Mouse (Mus musculus) cerebellum, postnatal 25 days (tissue): ENCODE data around the gene Prickle1.

Source experiments
- DNase-seq, 2 experiments: peaks; one replicate each; pipeline ENCODE4 v3.0.0; 2021; ENCODE audit warnings: mixed read lengths in 2 of 2

Prickle1 gene

DNA sequence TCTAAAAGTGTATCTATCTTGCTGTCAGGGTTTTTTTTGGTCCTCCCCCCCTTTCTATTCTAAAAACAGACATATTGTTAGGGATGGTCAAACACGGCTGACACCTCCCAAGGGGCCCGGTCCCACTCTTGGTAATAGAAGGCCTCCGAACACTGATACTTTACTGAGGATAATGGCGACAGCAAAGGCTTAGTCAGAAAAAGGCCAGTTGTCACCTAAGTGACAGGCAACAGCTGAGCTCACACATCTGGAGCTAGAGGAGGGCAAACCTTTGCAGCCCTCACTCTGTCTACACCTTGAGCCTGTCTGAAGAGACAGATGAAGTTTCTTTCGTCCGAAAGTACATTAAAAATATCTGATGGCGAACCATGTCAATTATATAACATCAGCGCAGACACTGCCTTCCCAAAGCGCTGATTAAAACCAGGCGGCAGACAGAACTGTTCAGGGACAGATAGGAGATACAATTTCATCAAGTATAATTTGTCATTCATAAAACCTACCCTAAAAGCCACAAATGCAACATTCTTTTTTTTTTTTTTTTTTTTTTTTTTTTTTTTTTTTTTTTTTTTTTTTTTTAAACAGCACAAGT lies 1.3 kb downstream of the Prickle1 start:
- DNase-seq, result no peak

DNA sequence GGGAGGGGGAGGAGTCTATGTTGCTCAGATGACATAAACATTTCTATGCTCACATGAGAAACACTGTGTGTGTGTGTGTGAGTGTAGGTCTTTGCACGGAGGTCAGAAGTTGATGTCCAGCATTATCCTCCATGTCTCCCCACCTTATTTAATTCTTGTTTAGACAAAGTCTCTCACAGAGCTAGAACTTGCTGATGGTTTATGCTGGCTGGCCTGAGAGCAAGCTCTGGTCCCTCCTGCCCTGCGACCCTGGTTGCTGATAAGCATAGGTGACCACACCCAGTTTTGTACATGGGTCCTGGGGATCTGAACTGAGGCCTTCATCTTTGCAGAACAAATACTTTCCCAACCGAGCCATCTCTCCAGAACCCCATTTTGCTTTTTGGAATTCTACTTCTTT lies 3.1 kb downstream of the Prickle1 start:
- DNase-seq, result no peak

DNA sequence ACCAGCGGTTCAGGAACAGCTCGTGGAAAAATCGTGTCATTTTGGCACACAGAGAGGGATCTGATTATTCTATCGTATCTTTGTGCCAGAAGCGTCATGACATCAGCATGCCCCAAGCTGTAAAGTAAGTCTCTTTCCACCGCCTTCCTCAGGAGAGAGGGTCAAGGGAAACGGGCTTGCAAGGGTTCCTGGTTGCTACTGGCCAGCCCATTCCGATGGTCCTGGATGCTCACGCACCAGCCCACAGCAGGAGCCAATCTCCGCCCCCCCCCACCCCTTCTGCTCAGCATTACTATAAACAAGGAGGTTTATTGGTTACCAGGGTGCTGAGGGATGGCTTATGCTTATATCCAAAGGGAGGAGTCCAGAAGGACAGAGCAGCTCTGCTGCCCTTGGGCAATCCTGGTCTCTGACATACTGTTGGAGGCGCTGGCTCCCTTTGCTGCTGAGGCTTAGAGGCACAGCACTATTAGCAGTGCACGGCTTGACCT lies 3.8 kb downstream of the Prickle1 start:
- DNase-seq, result peak; percentile 31 to 44

DNA sequence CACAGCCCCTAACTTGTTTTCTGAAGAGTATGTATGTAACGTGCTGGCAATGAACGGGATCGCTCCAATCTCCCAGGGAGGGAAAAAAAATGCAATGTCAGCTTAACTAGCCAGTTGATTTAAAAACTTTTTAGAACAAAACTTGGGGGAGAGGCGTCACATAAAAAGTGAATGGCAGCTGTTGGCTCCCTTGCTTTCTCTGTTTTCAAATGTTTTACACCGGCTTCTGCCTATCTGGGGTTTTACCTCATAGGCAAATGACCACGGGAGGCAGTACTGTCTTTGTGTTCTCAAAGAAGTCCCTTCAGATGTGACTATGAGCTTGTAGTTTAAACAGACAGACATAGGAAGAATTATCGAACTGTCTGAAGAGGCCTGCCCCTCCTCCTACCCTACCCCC lies 4.3 kb downstream of the Prickle1 start:
- DNase-seq, result no peak

DNA sequence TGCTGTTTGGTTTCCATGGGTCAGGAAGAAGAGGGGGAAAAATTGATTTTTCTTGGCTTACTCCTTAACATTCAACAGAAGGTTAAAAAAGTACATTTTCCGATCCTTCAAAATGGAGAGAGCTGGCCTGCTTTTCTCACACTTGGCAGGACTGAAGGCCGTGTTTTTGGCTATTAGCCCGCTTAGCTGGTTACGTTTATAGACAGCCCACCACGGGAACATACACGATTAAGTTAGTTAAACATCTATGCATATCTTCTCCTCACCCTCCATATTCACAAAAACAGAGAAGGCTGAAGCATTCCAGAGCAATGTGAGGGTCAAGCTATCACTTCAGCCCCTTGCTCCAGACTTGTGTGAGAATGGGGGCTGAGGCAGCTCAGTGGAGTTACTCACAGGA lies 7.3 kb downstream of the Prickle1 start:
- DNase-seq, result no peak

DNA sequence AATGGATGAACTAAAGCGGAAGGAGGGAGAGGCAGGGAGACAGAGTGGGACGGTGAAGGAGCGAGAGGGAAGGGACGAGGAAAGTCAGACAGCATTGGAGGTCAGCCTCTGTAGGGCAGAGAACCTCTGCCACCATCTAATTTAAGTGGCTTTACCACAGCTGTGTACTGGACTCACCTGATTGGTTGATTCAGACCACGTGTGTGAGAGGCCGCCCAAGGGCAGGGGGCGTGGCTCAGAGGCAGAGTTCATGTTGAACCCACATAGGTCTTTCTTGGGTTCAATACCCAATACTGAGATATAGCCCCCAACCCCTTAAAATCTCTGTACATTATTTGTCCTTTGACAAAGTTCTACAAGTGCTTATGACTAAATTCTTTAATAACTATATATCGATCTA lies 8.0 kb downstream of the Prickle1 start:
- DNase-seq, result no peak

DNA sequence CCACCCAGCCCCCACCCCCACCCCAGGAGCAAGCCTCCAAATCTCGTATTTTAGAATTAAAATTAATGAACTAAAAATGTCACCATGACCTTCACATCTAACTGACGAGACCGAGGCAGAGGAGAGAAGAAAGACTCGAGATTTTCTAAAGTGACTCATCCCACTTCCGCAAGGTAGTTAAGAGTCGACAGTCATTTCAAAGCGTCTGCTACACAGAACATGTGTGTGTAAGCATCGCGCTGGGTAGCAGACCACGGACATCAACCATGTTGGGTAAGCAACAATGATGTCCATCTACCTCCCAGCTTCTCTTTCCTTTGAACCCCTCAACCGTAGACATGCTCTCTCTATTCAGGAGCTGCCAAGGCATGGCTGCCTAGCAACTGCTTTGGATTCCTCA lies 12.6 kb downstream of the Prickle1 start:
- DNase-seq, result no peak

DNA sequence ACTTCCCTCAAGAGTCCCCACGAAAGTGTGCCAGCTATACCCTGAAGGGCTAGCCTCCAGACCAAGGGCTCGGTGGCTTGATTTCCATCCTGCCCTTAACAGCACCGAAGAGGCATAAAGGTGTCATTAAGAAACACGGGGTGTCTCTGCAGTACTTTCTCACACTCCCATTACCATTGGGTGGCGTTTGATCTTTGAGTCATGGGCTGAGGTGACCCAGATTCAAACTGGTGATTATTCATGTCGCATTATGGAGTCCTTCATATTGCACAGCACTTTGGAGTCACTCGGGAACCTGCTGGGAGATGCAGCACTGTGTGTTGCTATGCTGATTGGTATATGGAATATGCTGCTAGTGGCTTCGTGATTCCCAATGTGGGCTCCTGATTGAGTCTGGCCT lies 14.0 kb downstream of the Prickle1 start:
- no peak for DNase-seq

DNA sequence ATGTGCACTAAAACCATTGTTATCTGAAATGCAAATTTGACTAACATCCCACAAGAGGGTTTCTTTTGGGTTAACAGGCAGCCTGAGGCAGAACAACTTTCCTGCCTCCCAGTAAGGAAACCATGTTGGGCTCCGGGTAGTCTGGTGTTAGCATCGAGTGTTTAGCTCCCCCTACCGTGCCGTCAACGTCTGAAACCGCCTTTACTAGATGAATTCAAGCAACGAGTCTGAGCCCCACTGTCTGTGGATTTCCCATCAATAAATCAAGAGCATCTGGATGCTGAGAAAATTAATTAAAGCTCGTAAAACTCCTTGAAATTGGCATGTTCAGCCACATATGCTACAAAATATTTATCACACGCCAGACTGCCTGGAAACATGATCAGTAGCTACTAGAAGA lies 15.8 kb downstream of the Prickle1 start:
- DNase-seq, result no peak

DNA sequence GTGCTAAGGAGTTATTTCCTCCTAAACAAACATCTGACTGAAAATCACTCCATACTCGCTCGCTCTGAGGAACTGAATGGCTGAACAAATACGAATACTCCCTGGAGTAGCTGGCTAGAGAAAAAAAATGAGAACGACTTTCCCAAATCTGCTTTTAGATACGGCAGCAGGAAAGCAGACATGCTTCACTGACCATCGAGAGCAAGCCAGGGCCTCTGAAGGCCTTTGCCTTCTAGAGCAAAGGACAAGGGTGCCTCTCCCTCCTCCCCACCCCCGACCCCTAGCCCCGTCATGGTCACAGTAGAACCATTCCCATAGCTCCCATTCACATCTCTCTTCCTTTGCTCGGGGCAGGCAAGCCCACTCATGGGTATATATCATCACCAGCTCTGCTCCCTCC lies 16.6 kb downstream of the Prickle1 start:
- DNase-seq, result no peak

DNA sequence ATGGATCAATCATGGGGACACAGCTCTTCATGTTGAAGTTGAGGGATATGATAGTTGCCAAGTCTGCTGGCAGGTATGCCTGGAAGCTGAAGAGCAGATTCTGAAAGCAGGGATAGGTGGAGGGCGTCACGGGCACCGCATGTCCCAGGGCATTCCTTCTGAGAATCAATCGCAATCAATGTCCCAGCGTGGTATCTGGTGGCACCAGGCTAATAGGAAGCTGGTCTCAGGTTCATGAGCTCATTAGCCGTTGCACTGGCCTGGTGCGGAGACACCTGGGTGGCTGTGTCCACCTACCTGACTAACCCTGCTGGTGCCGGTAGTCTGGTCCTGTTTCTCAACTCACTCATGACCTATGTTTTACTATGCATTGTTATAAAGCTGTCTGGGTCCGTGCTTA lies 19.3 kb downstream of the Prickle1 start:
- no peak for DNase-seq

DNA sequence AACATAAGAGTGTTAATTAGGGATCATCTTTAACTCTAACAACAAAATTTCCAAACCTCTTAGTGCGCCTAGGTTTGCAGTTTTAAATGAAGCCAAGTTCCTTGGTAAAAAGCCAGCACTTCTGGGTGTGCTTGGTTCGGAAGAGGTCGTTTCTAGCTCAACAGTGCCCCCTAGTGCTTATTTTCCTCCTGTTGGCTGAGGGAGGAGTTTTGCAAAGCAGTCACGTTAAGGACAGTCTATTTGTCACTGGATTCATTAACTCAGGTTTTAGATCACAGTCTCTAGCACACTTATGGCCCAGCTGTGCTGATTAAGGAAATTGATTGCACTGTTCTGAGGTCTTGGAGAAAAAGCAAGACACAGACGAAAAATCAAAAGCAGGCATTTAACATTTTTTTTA lies 19.8 kb downstream of the Prickle1 start:
- peak; percentile 70 to 86 for DNase-seq

DNA sequence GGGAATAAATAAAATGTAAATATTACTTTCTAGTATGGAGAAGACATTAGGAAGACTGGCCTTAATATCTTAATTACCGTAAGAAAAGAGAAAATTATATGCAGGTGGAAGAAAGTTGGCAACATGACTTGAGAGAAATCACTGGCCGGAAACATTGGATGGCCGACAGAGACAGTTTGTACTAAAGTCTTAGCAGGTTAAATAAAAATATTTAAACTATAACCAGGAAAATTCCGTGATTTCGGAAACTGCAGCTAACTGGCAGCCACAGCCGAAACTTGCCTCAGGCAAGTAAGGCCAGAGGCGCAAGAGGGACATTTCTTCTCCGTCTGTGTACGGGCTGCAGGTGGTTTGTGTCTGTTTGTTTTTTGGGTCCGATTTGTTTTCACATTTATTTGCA lies 22.8 kb downstream of the Prickle1 start:
- no peak for DNase-seq

DNA sequence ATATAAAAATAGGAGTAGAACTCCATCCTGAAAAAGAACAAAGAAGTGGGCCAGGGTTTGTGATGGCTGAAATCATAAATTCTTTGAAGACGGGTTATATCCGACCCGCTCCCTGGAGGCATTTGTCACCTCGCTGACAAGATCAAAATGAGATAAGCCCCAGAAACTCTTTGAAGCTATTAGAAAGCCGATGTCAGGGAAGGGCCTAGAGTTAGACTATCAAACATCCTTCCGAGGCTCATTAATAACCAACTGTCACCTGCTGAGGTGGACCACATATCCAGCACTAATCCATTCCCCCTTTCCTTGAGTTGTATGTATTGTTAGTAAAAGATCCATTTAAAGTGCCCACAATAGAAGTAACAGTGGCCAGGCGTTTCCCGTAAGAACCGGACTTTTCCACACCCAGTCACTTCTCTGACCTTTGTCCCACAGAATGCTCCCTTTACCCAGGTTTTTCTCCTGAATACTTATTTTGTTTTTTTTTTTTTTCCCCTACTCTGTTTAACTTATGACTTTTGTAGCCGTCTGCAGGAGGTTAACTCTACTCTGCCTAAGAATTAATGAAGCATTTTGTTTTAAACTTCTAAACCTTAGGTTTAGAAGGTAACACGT lies 24.7 kb downstream of the Prickle1 start:
- DNase-seq, result no peak

DNA sequence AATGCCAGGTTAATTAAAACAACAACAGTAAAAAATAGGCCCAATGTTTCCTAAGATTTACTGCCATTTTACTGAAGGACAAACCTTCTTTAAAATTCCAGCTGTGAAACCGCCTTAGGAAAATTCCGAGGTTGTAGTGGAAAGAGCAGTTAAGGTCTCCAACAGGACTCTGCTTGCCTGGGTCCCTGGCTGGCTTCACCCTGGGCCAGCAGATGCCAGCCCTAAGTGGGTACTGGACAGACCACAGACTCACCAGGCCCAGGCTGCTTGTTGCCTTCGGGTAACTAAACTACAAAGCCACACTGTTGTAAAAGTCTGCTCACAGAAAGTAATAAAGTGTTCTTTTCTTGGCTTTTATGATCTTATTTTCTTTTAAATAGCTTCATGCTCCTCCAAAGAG lies 26.8 kb downstream of the Prickle1 start:
- DNase-seq, result no peak

DNA sequence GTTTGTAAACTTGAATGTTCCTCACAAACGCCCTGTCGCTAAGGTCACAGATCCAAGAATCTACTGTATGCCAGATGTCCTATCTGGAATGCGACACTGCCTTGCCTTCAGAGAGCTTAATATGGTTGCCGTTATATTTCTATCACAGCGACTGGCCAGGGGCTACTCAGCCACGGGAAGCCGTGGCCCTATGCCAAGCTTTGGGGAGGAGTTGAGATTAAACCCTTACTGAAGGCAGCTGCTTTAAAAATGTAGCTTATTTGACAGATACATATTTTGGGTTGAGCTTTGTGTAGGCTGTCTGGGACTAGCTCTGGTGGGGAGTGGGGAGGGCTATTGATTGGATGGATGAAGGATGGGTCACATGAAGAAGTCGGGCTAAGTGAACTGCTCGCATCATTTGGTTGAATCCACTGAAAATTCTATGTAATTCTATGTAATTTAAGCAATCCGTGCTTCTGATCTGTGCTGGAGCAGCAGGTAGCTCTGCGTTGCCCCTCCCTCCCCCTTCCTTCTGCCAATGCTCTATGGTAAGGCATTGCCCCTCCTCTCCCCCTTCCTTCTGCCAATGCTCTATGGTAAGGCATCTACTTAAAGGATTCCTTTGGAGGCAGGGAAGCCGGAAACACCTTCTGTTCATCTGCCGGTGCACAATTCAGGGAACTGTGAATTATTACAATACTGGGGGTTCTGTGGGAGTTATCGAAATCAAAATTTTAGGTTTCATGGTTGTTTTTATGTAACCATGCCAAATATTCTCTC lies 28.0 kb downstream of the Prickle1 start:
- DNase-seq, result no peak

DNA sequence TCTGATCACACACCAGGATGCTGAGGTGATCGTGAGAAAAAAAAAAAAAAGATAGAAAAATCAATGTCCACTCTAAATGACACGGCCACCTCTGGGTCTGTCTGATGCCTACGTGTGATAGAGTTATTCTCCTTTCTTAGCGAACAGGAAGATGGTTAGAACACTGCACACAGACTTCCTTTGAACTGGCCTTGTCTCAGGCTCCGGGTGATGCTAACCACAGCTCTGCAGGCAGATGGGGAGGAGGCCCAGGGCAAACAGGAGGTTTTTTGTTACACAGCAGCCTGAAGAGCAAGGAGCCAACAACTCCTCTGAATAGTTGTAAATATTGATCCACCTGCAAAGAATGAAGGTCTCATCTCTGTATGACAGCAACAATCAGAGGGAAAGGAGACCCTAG lies 32.2 kb downstream of the Prickle1 start:
- no peak for DNase-seq

DNA sequence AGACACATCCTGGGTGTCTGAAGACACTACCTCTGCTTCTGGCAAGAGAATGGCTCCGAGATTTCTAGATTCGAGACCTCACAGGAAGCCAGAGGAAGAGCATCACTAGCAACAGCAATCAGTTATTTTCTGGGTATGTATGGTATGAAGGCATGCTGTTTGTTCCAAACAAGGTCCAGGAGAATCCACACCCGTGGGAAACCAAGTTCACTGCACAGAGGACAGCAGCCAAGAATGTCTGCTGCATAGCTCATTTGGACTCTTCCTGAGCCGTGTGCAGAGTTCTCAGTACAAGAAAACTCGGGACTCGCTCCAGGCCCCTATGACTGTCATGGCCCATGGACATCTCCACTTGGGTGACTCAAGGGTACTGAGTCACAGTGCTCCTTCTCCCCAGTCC lies 34.2 kb downstream of the Prickle1 start:
- DNase-seq, result no peak

DNA sequence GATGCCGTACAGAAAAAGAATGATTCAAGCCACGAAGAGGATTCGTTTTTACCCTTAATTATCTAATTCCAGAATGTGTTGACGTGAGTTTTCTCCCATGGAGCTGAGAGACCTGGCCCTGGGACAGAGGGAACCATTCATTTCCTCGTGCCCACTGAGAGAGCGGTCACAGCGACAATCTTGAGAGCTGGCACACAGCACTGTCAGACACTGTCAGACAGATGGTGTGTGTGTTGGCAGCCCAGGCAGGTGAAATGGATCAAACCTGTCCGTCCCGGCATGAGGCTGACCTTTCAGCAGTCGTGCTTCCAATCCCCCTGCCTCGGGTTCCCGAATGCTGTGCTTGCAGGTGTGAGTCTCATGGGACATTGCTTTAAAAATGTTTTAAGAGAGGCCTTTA lies 37.3 kb downstream of the Prickle1 start:
- DNase-seq, result peak; percentile 75 to 83

DNA sequence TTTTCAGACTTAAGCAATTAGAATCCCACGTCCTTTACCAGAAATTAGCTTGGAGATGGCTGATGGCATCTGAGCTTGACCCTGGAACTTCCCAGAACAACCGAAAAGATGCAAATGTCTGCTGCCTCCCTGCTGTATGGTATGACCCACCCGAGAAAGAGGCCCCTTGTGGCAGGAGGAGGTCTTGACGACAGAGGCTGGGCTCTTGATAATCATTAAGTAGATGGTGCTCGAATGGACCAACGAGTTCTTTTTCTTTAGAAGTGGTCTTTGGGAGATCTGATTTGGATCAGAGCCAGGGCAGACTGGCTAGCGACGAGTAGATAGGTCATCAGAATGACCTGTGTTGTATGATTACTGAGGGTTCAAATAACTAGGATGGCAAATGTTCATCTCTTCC lies 40.0 kb downstream of the Prickle1 start:
- no peak for DNase-seq

DNA sequence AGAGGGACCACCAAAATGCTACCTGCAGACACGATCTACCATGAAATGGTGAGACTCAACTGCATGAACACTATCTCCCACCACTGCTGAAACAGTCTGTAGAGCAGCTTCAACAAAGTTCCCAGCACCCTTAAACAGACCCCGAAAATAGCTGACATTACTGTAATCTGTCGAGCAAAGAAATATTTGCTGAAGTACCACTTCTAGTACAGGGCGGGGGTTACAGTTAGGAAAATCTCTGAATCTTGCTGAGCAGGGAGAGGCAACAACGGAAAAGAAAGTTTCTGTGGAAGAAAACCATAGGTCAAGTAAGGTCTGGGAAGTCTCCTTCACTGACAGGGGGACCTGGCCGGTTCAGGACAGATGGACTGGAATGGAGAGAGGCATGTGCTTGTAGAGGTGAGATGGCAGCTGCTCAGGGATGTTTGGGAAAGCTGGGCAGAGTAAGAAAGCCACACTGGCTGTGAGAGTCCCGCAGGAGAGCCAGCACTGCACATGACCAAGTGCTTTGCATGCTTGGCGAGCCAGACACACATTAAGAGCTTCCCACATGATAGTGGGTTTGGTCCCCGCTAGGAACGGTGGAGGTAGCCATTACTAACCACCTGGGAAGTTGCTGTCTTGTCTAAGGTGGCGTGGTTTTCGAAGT lies 41.4 kb downstream of the Prickle1 start:
- no peak for DNase-seq

DNA sequence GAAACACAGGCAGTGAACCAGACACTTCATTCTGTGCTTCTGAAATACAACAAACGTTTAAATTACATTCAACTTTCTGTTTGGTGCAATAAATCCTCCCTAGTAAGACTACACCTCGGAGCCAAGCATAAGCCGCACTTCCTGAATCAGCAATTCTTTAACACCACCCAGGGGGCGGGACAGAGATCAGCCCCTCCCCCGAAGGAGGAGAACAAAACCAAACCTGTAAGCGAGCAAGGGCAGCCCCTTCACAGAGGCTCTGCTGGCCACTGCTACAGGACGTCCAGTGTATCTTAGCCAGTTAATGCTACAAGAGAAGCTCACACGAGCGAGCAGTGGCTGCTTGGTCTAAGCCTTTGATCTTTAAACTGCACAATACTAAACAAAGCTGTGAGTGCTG lies 43.5 kb downstream of the Prickle1 start:
- no peak for DNase-seq

DNA sequence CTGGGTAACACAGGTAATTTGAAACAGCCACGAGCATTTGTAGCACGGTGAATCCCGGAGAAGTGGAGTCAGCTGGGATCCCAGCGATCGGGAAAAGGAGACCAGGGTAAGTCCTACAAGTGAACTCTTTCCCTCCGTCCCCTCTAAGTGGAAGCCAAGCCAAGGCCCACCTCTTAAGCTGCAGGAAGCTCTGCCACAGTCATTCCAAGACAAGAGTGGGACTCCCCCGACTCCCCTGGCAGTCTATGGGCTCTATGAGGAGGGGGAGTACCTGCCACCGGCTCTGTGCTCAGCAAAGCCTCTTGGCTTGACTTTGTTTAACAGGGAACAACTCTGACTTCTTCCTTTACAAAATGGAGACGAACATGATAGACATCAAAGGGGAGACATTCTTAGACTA lies 47.4 kb downstream of the Prickle1 start:
- no peak for DNase-seq

DNA sequence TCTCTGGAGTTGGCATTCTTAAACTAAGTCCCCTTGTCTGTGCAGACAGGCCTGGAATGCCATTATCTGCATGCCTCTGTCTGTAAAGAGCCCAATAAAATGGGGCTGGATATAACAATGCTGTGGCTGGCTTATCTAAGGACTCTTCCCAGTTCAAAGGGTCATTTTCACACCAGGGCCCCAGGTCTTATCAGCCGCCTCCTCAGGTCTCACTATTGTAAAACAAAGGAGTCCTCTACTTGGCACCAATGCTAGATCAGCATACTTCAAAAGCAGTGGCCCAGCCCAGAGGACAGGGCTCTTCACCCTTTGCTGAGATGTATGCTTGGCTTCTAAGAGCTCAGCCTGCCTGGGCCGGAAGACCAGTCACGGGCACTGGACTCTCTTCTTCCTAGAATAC lies 56.3 kb downstream of the Prickle1 start:
- DNase-seq, result no peak
